Mouse (Mus musculus): ENCODE measurements at regions not wholly inside any gene's neighbourhood (a gene's known extent, or its start where the extent isn't known, plus 50 kb on each side); places are given as distances from the start of the nearest gene placed in this dataset.

GRCm38 (mm10) chr16:49982180-49982579, 181.8 kb downstream of the Cd47 start:
- no peak overlapping the region for H3K27ac ChIP-seq
- no peaks in the 10 kb centered on the region for H3K9me3 ChIP-seq (replicated peaks)
- no peak overlapping the region for H3K9ac ChIP-seq
- no peak overlapping the region for H3K4me3 ChIP-seq
- H3K27me3 ChIP-seq: no peaks in the 10 kb centered on the region
- WGBS: 80% methylated on average over 4 of the region's 4 CpGs
- H3K4me1 ChIP-seq (replicated peaks): no peaks in the 10 kb centered on the region
- no peaks in the 10 kb centered on the region for H3K36me3 ChIP-seq
- H3K4me2 ChIP-seq: no peak overlapping the region
- no peak for ATAC-seq (replicated peaks; ENCODE audit: insufficient number of reproducible peaks, insufficient read depth, low FRiP score, low read depth)

GRCm38 (mm10) chr16:49985082-49986076, 185.0 kb downstream of the Cd47 start:
- Histone ChIP-seq H3K9ac (no peak overlapping the region), H3K27me3 (no peaks in the 10 kb centered on the region), H3K4me2 (no peak overlapping the region), H3K27ac (no peak overlapping the region), H3K4me1 (replicated peaks) (no peaks in the 10 kb centered on the region), H3K36me3 (no peaks in the 10 kb centered on the region), H3K4me3 (no peak overlapping the region), H3K9me3 (replicated peaks) (no peaks in the 10 kb centered on the region)
- 67% methylated on average over 14 of the region's 14 CpGs for WGBS
- ATAC-seq (replicated peaks; ENCODE audit: insufficient number of reproducible peaks, insufficient read depth, low FRiP score, low read depth): no peak

- Histone ChIP-seq H3K9ac (no peak overlapping the region), H3K36me3 (no peaks in the 10 kb centered on the region), H3K4me3 (no peak overlapping the region), H3K9me3 (replicated peaks) (no peaks in the 10 kb centered on the region), H3K27me3 (no peaks in the 10 kb centered on the region), H3K27ac (no peak overlapping the region), H3K4me1 (replicated peaks) (no peaks in the 10 kb centered on the region), H3K4me2 (no peak overlapping the region)
- ATAC-seq (replicated peaks; ENCODE audit: insufficient number of reproducible peaks, insufficient read depth, low FRiP score, low read depth): no peak
- 67% methylated on average over 6 of the region's 6 CpGs for WGBS
Measured at GRCm38 (mm10) chr16:49986954-49987353, 186.6 kb downstream of the Cd47 start.

- WGBS: 59% methylated on average over 3 of the region's 3 CpGs
Measured at GRCm38 (mm10) chr16:49995822-49996221, 195.5 kb downstream of the Cd47 start.

GRCm38 (mm10) chr16:49996593-49996992, 196.3 kb downstream of the Cd47 start:
- ATAC-seq (replicated peaks; ENCODE audit: insufficient number of reproducible peaks, insufficient read depth, low FRiP score, low read depth): no peak
- Histone ChIP-seq H3K4me2 (no peak overlapping the region), H3K27me3 (peaks cover 6% of the 10 kb centered on the region; the same call in 1 of the 2 replicates), H3K9me3 (replicated peaks) (no peaks in the 10 kb centered on the region), H3K4me3 (no peak overlapping the region), H3K27ac (no peak overlapping the region), H3K36me3 (no peaks in the 10 kb centered on the region), H3K4me1 (replicated peaks) (no peaks in the 10 kb centered on the region), H3K9ac (no peak overlapping the region)
- 67% methylated on average over 5 of the region's 5 CpGs for WGBS

More at GRCm38 (mm10) chr16:49995822-49996221, 195.5 kb downstream of the Cd47 start:
- no peak overlapping the region for H3K4me3 ChIP-seq
- no peak for ATAC-seq (replicated peaks; ENCODE audit: insufficient number of reproducible peaks, insufficient read depth, low FRiP score, low read depth)
- no peak overlapping the region for H3K9ac ChIP-seq
- no peaks in the 10 kb centered on the region for H3K4me1 ChIP-seq (replicated peaks)
- H3K36me3 ChIP-seq: no peaks in the 10 kb centered on the region
- no peaks in the 10 kb centered on the region for H3K9me3 ChIP-seq (replicated peaks)
- no peak overlapping the region for H3K4me2 ChIP-seq
- H3K27ac ChIP-seq: no peak overlapping the region
- H3K27me3 ChIP-seq: peaks cover 1% of the 10 kb centered on the region; the same call in 1 of the 2 replicates

- Histone ChIP-seq H3K27me3 (peaks cover 6% of the 10 kb centered on the region; the same call in 1 of the 2 replicates), H3K9me3 (replicated peaks) (no peaks in the 10 kb centered on the region), H3K27ac (no peak overlapping the region), H3K4me3 (no peak overlapping the region), H3K4me1 (replicated peaks) (no peaks in the 10 kb centered on the region), H3K4me2 (no peak overlapping the region), H3K9ac (no peak overlapping the region), H3K36me3 (no peaks in the 10 kb centered on the region)
- WGBS: 74% methylated on average over 7 of the region's 7 CpGs
- no peak; the same call in 1 of the 2 replicates for ATAC-seq (replicated peaks; ENCODE audit: insufficient number of reproducible peaks, insufficient read depth, low FRiP score, low read depth)
Measured at GRCm38 (mm10) chr16:49997040-49997439, 196.7 kb downstream of the Cd47 start.

- Histone ChIP-seq H3K4me3 (no peak overlapping the region), H3K9me3 (replicated peaks) (no peaks in the 10 kb centered on the region), H3K4me2 (no peak overlapping the region), H3K27me3 (peaks cover 9% of the 10 kb centered on the region; the same call in 1 of the 2 replicates), H3K9ac (no peak overlapping the region), H3K36me3 (no peaks in the 10 kb centered on the region), H3K27ac (no peak overlapping the region), H3K4me1 (replicated peaks) (no peaks in the 10 kb centered on the region)
- ATAC-seq (replicated peaks; ENCODE audit: insufficient number of reproducible peaks, insufficient read depth, low FRiP score, low read depth): no peak
- 58% methylated on average over 4 of the region's 4 CpGs for WGBS
Measured at GRCm38 (mm10) chr16:50000805-50001204, 200.5 kb downstream of the Cd47 start.

- no peak overlapping the region for H3K9ac ChIP-seq
- H3K9me3 ChIP-seq (replicated peaks): no peaks in the 10 kb centered on the region
- no peaks in the 10 kb centered on the region for H3K36me3 ChIP-seq
- peaks cover 9% of the 10 kb centered on the region; the same call in 1 of the 2 replicates for H3K27me3 ChIP-seq
- H3K4me3 ChIP-seq: no peak overlapping the region
- ATAC-seq (replicated peaks; ENCODE audit: insufficient number of reproducible peaks, insufficient read depth, low FRiP score, low read depth): no peak
- no peaks in the 10 kb centered on the region for H3K4me1 ChIP-seq (replicated peaks)
- H3K4me2 ChIP-seq: no peak overlapping the region
- 43% methylated on average over 3 of the region's 3 CpGs for WGBS
- H3K27ac ChIP-seq: no peak overlapping the region
Measured at GRCm38 (mm10) chr16:50001662-50002455, 201.5 kb downstream of the Cd47 start.

- Histone ChIP-seq H3K4me2 (no peak overlapping the region), H3K27me3 (peaks cover 9% of the 10 kb centered on the region; the same call in 1 of the 2 replicates), H3K4me1 (replicated peaks) (no peaks in the 10 kb centered on the region), H3K9ac (no peak overlapping the region), H3K36me3 (no peaks in the 10 kb centered on the region), H3K9me3 (replicated peaks) (no peaks in the 10 kb centered on the region), H3K27ac (no peak overlapping the region), H3K4me3 (no peak overlapping the region)
- ATAC-seq (replicated peaks; ENCODE audit: insufficient number of reproducible peaks, insufficient read depth, low FRiP score, low read depth): no peak
- 58% methylated on average over 3 of the region's 3 CpGs for WGBS
Measured at GRCm38 (mm10) chr16:50002456-50002788, 202.1 kb downstream of the Cd47 start.

GRCm38 (mm10) chr16:50009046-50009445, 208.7 kb downstream of the Cd47 start:
- no peak overlapping the region for H3K4me2 ChIP-seq
- H3K4me1 ChIP-seq (replicated peaks): peaks cover 9% of the 10 kb centered on the region
- H3K27me3 ChIP-seq: 0 out of 2 replicates have a peak, but pooled peaks cover 3% of the 10 kb centered on the region
- no peak overlapping the region for H3K4me3 ChIP-seq
- no peak overlapping the region for H3K9ac ChIP-seq
- WGBS: 89% methylated on average over 3 of the region's 3 CpGs
- ATAC-seq (replicated peaks; ENCODE audit: insufficient number of reproducible peaks, insufficient read depth, low FRiP score, low read depth): no peak
- no peaks in the 10 kb centered on the region for H3K9me3 ChIP-seq (replicated peaks)
- no peak overlapping the region for H3K27ac ChIP-seq
- H3K36me3 ChIP-seq: no peaks in the 10 kb centered on the region

GRCm38 (mm10) chr16:50009542-50009941, 209.2 kb downstream of the Cd47 start:
- H3K27me3 ChIP-seq: 0 out of 2 replicates have a peak, but pooled peaks cover 3% of the 10 kb centered on the region
- H3K9ac ChIP-seq: no peak overlapping the region
- H3K4me1 ChIP-seq (replicated peaks): peaks cover 9% of the 10 kb centered on the region
- no peak overlapping the region for H3K27ac ChIP-seq
- H3K36me3 ChIP-seq: no peaks in the 10 kb centered on the region
- no peak overlapping the region for H3K4me2 ChIP-seq
- ATAC-seq (replicated peaks; ENCODE audit: insufficient number of reproducible peaks, insufficient read depth, low FRiP score, low read depth): no peak
- no peaks in the 10 kb centered on the region for H3K9me3 ChIP-seq (replicated peaks)
- H3K4me3 ChIP-seq: no peak overlapping the region
- WGBS: 12% methylated on average over 6 of the region's 6 CpGs
